Mouse (Mus musculus): Measurements from ENCODE around the gene Erlin1. TPM values are rescaled to one million over a fixed set of nuclear protein-coding genes. Genes with fewer than 3 reads are reported as not detected.

Gene Erlin1
- polyA plus RNA-seq, 1 experiment from 2014 or later: 21.7 TPM

DNA sequence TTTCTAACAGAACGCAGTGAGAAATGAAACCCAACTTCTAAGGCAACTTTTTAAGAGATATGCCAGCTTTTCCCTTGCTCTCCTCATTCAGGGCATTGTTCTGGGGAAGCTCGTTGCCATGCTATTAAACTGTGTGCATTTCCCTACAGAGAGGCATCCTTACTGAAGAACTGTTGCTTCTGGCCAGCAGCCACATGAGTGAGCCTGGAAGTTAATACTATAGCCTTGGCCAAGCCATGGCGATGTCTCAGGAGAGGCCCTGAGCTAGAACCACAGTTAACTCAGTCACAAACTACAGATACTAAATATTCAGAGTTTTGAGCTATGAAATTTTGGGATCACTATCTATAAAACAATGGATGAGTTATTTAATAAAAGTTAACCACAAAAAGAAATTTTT is 33.4 kb upstream of the Erlin1 start:
- Histone ChIP-seq H3K27ac (ENCODE audit: low read depth, low read length) (no peak overlapping the region), H3K4me1 (ENCODE audit: control insufficient read depth, insufficient read depth, low read depth, low read length) (peaks cover 14% of the 10 kb centered on the region), H3K4me2 (ENCODE audit: low read length) (no peak overlapping the region), H3K27me3 (replicated peaks; ENCODE audit: control insufficient read depth, insufficient read depth, low read length) (no peaks in the 10 kb centered on the region), H3K9me3 (ENCODE audit: control insufficient read depth, low read length) (no peaks in the 10 kb centered on the region), H3K36me3 (ENCODE audit: control insufficient read depth, insufficient read depth, low read length) (peaks cover 2% of the 10 kb centered on the region; the same call in 1 of the 2 replicates), H3K4me3 (ENCODE audit: low read length) (no peak overlapping the region), H3K9ac (ENCODE audit: low read depth, low read length) (no peak overlapping the region)
- ATAC-seq: no peak
- 81% methylated on average over 3 of the region's 3 CpGs for WGBS

DNA sequence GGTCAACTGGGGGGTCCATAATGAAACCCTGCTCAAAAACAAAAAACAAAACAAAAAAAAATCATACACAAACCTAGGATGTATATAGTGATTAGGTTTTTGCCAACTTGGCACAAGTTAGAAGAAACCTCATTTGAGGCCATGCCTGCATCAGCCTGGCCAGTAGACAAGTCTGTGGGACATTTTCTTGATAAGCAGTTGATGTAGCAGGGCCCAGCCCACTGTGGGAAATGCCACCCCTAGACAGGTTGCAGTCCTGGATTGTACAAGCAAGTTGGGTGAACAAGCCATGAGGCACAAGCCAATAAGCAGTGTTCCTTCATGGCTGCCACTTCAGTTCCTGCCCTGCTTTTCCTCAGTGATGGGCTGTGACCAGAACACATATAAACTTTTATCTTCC is 31.3 kb upstream of the Erlin1 start:
- Histone ChIP-seq H3K27ac (ENCODE audit: low read depth, low read length) (no peak overlapping the region), H3K9me3 (ENCODE audit: control insufficient read depth, low read length) (peaks cover 2% of the 10 kb centered on the region; the same call in 1 of the 2 replicates), H3K4me3 (ENCODE audit: low read length) (no peak overlapping the region), H3K27me3 (replicated peaks; ENCODE audit: control insufficient read depth, insufficient read depth, low read length) (no peaks in the 10 kb centered on the region), H3K36me3 (ENCODE audit: control insufficient read depth, insufficient read depth, low read length) (peaks cover 12% of the 10 kb centered on the region), H3K4me2 (ENCODE audit: low read length) (no peak overlapping the region), H3K9ac (ENCODE audit: low read depth, low read length) (no peak overlapping the region), H3K4me1 (ENCODE audit: control insufficient read depth, insufficient read depth, low read depth, low read length) (peaks cover 3% of the 10 kb centered on the region)
- ATAC-seq: no peak

- Histone ChIP-seq H3K27me3 (replicated peaks; ENCODE audit: control insufficient read depth, insufficient read depth, low read length) (no peaks in the 10 kb centered on the region), H3K9ac (ENCODE audit: low read depth, low read length) (no peak overlapping the region), H3K4me1 (ENCODE audit: control insufficient read depth, insufficient read depth, low read depth, low read length) (no peaks in the 10 kb centered on the region), H3K36me3 (ENCODE audit: control insufficient read depth, insufficient read depth, low read length) (peaks cover 9% of the 10 kb centered on the region), H3K4me2 (ENCODE audit: low read length) (no peak overlapping the region), H3K9me3 (ENCODE audit: control insufficient read depth, low read length) (no peaks in the 10 kb centered on the region), H3K4me3 (ENCODE audit: low read length) (no peak overlapping the region), H3K27ac (ENCODE audit: low read depth, low read length) (no peak overlapping the region)
- no peak for ATAC-seq
- 10% methylated on average over 3 of the region's 3 CpGs for WGBS
Observed at GRCm38 (mm10) chr19:44086278-44086677, 16.7 kb upstream of the Erlin1 start.

DNA sequence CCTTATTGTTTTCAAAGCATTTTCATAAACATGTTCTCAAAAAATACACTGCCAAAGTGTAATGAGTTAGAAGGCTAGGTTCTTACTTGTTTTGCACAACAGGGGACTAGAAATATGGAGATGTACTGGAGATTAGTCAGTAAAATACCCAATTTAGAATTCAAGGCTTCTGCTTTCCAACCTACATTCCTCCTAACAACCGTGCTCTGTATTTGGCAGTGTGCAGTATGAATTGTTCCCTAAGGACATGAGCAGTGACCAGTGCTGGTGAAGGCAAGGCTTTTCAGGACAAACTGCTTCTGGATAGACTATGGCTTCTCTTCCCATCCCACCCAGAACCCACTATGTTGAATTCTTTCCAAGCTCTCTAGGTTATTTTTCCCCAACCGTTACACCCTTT is 11.3 kb upstream of the Erlin1 start:
- H3K27me3 ChIP-seq (replicated peaks; ENCODE audit: control insufficient read depth, insufficient read depth, low read length): no peaks in the 10 kb centered on the region
- no peak overlapping the region for H3K9ac ChIP-seq (ENCODE audit: low read depth, low read length)
- H3K36me3 ChIP-seq (ENCODE audit: control insufficient read depth, insufficient read depth, low read length): peaks cover 19% of the 10 kb centered on the region
- H3K27ac ChIP-seq (ENCODE audit: low read depth, low read length): no peak overlapping the region
- no peak overlapping the region for H3K4me3 ChIP-seq (ENCODE audit: low read length)
- no peak overlapping the region for H3K4me2 ChIP-seq (ENCODE audit: low read length)
- no peaks in the 10 kb centered on the region for H3K9me3 ChIP-seq (ENCODE audit: control insufficient read depth, low read length)
- ATAC-seq: no peak
- no peaks in the 10 kb centered on the region for H3K4me1 ChIP-seq (ENCODE audit: control insufficient read depth, insufficient read depth, low read depth, low read length)
- WGBS: 91% methylated on average over 2 of the region's 2 CpGs

GRCm38 (mm10) chr19:44080023-44080422 is 10.4 kb upstream of the Erlin1 start:
- no peaks in the 10 kb centered on the region for H3K4me1 ChIP-seq (ENCODE audit: control insufficient read depth, insufficient read depth, low read depth, low read length)
- no peaks in the 10 kb centered on the region for H3K9me3 ChIP-seq (ENCODE audit: control insufficient read depth, low read length)
- H3K9ac ChIP-seq (ENCODE audit: low read depth, low read length): no peak overlapping the region
- peaks cover 24% of the 10 kb centered on the region for H3K36me3 ChIP-seq (ENCODE audit: control insufficient read depth, insufficient read depth, low read length)
- no peak overlapping the region for H3K4me2 ChIP-seq (ENCODE audit: low read length)
- H3K4me3 ChIP-seq (ENCODE audit: low read length): no peak overlapping the region
- no peak overlapping the region for H3K27ac ChIP-seq (ENCODE audit: low read depth, low read length)
- no peaks in the 10 kb centered on the region for H3K27me3 ChIP-seq (replicated peaks; ENCODE audit: control insufficient read depth, insufficient read depth, low read length)
- ATAC-seq: no peak
- 92% methylated on average over 2 of the region's 2 CpGs for WGBS

DNA sequence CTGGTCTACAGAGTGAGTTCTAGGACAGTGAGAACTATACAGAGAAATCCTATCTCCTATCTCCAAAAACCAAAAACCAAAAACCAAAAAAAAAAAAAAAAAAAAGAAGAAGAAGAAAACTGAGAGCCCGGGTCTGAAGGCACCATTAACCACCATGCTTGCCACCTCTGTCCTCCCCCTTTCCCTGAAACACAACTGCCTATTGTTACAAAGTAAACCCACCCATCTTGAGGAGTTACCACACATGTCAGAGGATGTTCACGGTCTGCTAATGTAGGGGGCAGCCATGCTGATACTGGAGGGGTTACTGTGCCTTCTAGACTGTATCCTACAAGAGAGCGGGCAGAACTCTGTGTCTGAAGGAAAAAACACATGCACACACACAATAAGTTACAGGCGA is 7.4 kb upstream of the Erlin1 start:
- Histone ChIP-seq H3K4me1 (ENCODE audit: control insufficient read depth, insufficient read depth, low read depth, low read length) (no peaks in the 10 kb centered on the region), H3K9me3 (ENCODE audit: control insufficient read depth, low read length) (no peaks in the 10 kb centered on the region), H3K27ac (ENCODE audit: low read depth, low read length) (no peak overlapping the region), H3K9ac (ENCODE audit: low read depth, low read length) (no peak overlapping the region), H3K27me3 (replicated peaks; ENCODE audit: control insufficient read depth, insufficient read depth, low read length) (no peaks in the 10 kb centered on the region), H3K4me2 (ENCODE audit: low read length) (no peak overlapping the region), H3K4me3 (ENCODE audit: low read length) (no peak overlapping the region), H3K36me3 (ENCODE audit: control insufficient read depth, insufficient read depth, low read length) (peaks cover 24% of the 10 kb centered on the region)
- WGBS: 82% methylated on average over 4 of the region's 4 CpGs
- no peak for ATAC-seq

DNA sequence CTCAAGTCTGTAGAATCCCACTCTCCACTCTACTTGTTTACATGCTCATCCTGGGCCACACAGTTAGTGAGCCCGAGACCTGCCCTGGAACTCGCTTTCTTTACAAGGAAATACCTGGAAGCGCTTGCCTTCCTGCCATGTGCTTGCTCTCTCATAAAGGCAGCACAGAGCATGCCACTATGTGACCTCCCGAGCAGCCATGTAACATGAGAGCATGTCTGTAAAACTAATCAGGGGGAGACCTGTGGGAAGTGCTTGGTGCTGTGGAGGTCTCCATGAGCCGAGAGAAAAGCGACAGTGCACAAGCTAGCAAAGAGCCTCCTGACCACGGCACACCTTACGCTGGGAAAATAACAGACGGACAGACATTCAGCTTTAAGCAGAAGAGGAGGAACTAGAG is 6.9 kb upstream of the Erlin1 start:
- no peaks in the 10 kb centered on the region for H3K9me3 ChIP-seq (ENCODE audit: control insufficient read depth, low read length)
- H3K9ac ChIP-seq (ENCODE audit: low read depth, low read length): no peak overlapping the region
- H3K4me3 ChIP-seq (ENCODE audit: low read length): no peak overlapping the region
- H3K27me3 ChIP-seq (replicated peaks; ENCODE audit: control insufficient read depth, insufficient read depth, low read length): no peaks in the 10 kb centered on the region
- no peaks in the 10 kb centered on the region for H3K4me1 ChIP-seq (ENCODE audit: control insufficient read depth, insufficient read depth, low read depth, low read length)
- no peak overlapping the region for H3K4me2 ChIP-seq (ENCODE audit: low read length)
- peaks cover 24% of the 10 kb centered on the region for H3K36me3 ChIP-seq (ENCODE audit: control insufficient read depth, insufficient read depth, low read length)
- no peak overlapping the region for H3K27ac ChIP-seq (ENCODE audit: low read depth, low read length)
- WGBS: 89% methylated on average over 9 of the region's 9 CpGs
- no peak for ATAC-seq

- peaks cover 20% of the 10 kb centered on the region for H3K36me3 ChIP-seq (ENCODE audit: control insufficient read depth, insufficient read depth, low read length)
- WGBS: 87% methylated on average over 11 of the region's 11 CpGs
- no peak overlapping the region for H3K4me2 ChIP-seq (ENCODE audit: low read length)
- no peaks in the 10 kb centered on the region for H3K9me3 ChIP-seq (ENCODE audit: control insufficient read depth, low read length)
- no peaks in the 10 kb centered on the region for H3K4me1 ChIP-seq (ENCODE audit: control insufficient read depth, insufficient read depth, low read depth, low read length)
- no peak overlapping the region for H3K9ac ChIP-seq (ENCODE audit: low read depth, low read length)
- no peaks in the 10 kb centered on the region for H3K27me3 ChIP-seq (replicated peaks; ENCODE audit: control insufficient read depth, insufficient read depth, low read length)
- no peak for ATAC-seq
- no peak overlapping the region for H3K27ac ChIP-seq (ENCODE audit: low read depth, low read length)
- no peak overlapping the region for H3K4me3 ChIP-seq (ENCODE audit: low read length)
Observed at GRCm38 (mm10) chr19:44074986-44075385, 5.4 kb upstream of the Erlin1 start.

DNA sequence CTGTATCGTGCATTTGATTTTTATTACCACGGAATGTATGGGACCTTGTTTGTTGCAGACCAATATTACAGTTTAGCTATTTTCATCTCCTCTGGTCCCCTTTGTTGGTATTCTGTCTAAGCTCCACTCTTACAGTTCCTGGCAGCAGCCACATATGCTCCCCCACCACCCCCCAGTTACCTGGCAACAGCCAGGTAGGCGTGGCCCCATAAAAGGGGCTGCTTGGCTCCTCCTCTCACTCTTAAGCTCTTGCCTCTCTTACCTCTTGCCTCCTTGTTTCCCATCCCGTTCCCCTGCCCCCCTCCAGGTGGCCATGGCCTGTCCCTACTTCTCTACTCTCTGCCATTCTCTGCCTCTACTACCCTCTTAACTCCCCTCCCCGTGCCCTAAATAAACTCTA is 1.6 kb upstream of the Erlin1 start:
- Histone ChIP-seq H3K4me2 (ENCODE audit: low read length) (no peak overlapping the region), H3K9me3 (ENCODE audit: control insufficient read depth, low read length) (no peaks in the 10 kb centered on the region), H3K36me3 (ENCODE audit: control insufficient read depth, insufficient read depth, low read length) (peaks cover 10% of the 10 kb centered on the region; the same call in 1 of the 2 replicates), H3K9ac (ENCODE audit: low read depth, low read length) (no peak overlapping the region), H3K27ac (ENCODE audit: low read depth, low read length) (no peak overlapping the region), H3K4me3 (ENCODE audit: low read length) (no peak overlapping the region), H3K4me1 (ENCODE audit: control insufficient read depth, insufficient read depth, low read depth, low read length) (peaks cover 13% of the 10 kb centered on the region), H3K27me3 (replicated peaks; ENCODE audit: control insufficient read depth, insufficient read depth, low read length) (no peaks in the 10 kb centered on the region)
- ATAC-seq: no peak
- 58% methylated on average over 5 of the region's 5 CpGs for WGBS

DNA sequence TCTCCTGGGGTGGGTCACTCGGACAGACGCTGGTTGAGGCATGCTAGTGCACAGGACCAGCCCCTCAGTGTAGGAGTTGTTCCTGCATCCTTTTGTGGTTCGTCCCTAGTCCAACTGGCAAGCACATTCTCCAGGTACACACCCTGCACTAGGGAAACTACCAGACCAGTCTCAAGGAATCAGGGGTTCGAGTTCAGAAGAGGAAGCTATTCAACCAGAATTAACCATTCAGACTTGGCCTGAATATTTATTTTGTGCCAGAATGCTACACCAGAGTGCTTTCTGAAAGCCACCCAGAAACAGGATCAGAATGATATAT is 288 bp upstream of the Erlin1 start:
- WGBS: 4% methylated on average over 4 of the region's 4 CpGs
- ATAC-seq: no peak
- no peaks in the 10 kb centered on the region for H3K27me3 ChIP-seq (replicated peaks; ENCODE audit: control insufficient read depth, insufficient read depth, low read length)

More for the DNA sequence above, 288 bp upstream of the Erlin1 start:
- peak overlapping the region; percentile 46; the same call in 1 of the 2 replicates for H3K27ac ChIP-seq (ENCODE audit: low read depth, low read length)
- H3K4me3 ChIP-seq (ENCODE audit: low read length): peak overlapping the region; percentile 90
- no peaks in the 10 kb centered on the region for H3K9me3 ChIP-seq (ENCODE audit: control insufficient read depth, low read length)
- peaks cover 13% of the 10 kb centered on the region for H3K4me1 ChIP-seq (ENCODE audit: control insufficient read depth, insufficient read depth, low read depth, low read length)
- H3K4me2 ChIP-seq (ENCODE audit: low read length): peak overlapping the region; percentile 92
- H3K9ac ChIP-seq (ENCODE audit: low read depth, low read length): peak overlapping the region; percentile 87
- H3K36me3 ChIP-seq (ENCODE audit: control insufficient read depth, insufficient read depth, low read length): 0 out of 2 replicates have a peak, but pooled peaks cover 1% of the 10 kb centered on the region
